In the genomic region with DNA sequence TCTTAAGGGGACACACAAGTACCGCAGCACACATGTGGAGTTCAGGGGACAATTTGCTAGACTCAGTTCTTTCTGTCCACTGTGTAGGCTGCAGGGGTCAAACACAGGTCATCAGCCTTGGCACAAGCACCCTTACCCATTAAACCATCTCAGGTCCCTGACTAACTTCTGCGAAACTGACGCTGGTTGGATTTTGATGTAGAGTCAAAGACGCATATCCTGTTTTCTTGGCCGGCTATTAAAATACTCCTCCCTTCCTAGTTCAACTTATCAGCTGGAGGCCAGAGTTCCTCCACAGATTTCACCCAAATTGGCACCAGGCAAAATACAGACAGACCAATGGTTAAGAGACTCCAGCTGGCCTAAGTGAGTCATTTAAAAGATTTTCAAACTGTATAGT, we compare ENCODE assay signal across 14 mouse cellular contexts. TPM values are rescaled to one million over a fixed set of nuclear protein-coding genes. Genes with fewer than 3 reads are reported as not detected.
A peak's percentile ranks its signal among the peaks of the same experiment; 100 is the strongest.
DNase-seq lines count a peak whose midpoint lies in the region; ATAC-seq lines count a peak whose summit lies in the region.
"Had no signal": no experiment of that assay in that cellular context is flagged by ENCODE, and none has a peak within 500 bp of the region (broad histone marks: within the 10 kb centered on the region; RNA-seq: fewer than 3 reads in every experiment).

No protein-coding gene starts in this region.

- H3K9ac ChIP-seq in heart, embryonic 12.5 days, result no peak overlapping the region
- H3K9ac ChIP-seq: limb, embryonic 12.5 days; midbrain, embryonic 15.5 days; neural tube, embryonic 12.5 days had no signal

- DNase-seq in heart, adult 18-20 months, result peak; percentile 65 to 80
- no peak for DNase-seq in heart, embryonic 10.5 days (ENCODE audit: low spot score)
- peak; percentile 62 for DNase-seq in kidney, adult 9 months
- DNase-seq in lung, postnatal 25 days (ENCODE audit: low spot score), result peak; percentile 43
- no peak for DNase-seq in cerebellum, adult 11 months
- no peak for DNase-seq in retina, postnatal 1 day
- no peak for DNase-seq in spleen, adult 12 weeks (ENCODE audit: low spot score)
- DNase-seq: cerebellum, adult 2 months had no signal

- no peaks in the 10 kb centered on the region for H3K27me3 ChIP-seq in heart, embryonic 10.5 days (ENCODE audit: insufficient read depth, poor library complexity, severe bottlenecking)
- no peaks in the 10 kb centered on the region for H3K27me3 ChIP-seq in heart, embryonic 12.5 days (replicated peaks)
- H3K27me3 ChIP-seq: limb, embryonic 12.5 days; midbrain, embryonic 15.5 days; neural tube, embryonic 12.5 days had no signal

- H3K36me3 ChIP-seq in heart, embryonic 10.5 days, result no peaks in the 10 kb centered on the region
- peaks cover 26% of the 10 kb centered on the region for H3K36me3 ChIP-seq in heart, embryonic 12.5 days
- H3K36me3 ChIP-seq: G1E; limb, embryonic 12.5 days; midbrain, embryonic 15.5 days; neural tube, embryonic 12.5 days had no signal

- H3K4me2 ChIP-seq in heart, embryonic 12.5 days, result no peak overlapping the region
- H3K4me2 ChIP-seq: limb, embryonic 12.5 days; midbrain, embryonic 15.5 days; neural tube, embryonic 12.5 days had no signal

- H3K9me3 ChIP-seq in heart, embryonic 10.5 days, result no peaks in the 10 kb centered on the region
- no peaks in the 10 kb centered on the region for H3K9me3 ChIP-seq in heart, embryonic 12.5 days (replicated peaks)
- H3K9me3 ChIP-seq: limb, embryonic 12.5 days; midbrain, embryonic 15.5 days; neural tube, embryonic 12.5 days had no signal

- WGBS in heart, embryonic 10.5 days, result 72% methylated on average over 5 of the region's 5 CpGs
- 49% methylated on average over 5 of the region's 5 CpGs for WGBS in heart, embryonic 12.5 days

- peak; percentile 48; the same call in 1 of the 2 replicates for ATAC-seq in heart, embryonic 12.5 days (ENCODE audit: insufficient number of reproducible peaks, low FRiP score)
- ATAC-seq: midbrain, embryonic 15.5 days had no signal

- no peaks in the 10 kb centered on the region for H3K4me1 ChIP-seq in heart, embryonic 10.5 days
- no peaks in the 10 kb centered on the region for H3K4me1 ChIP-seq in heart, embryonic 12.5 days (replicated peaks)
- H3K4me1 ChIP-seq: limb, embryonic 12.5 days; midbrain, embryonic 15.5 days; neural tube, embryonic 12.5 days had no signal

- no peak overlapping the region for H3K4me3 ChIP-seq in heart, embryonic 10.5 days
- no peak overlapping the region for H3K4me3 ChIP-seq in heart, embryonic 12.5 days
- H3K4me3 ChIP-seq: erythroblast, embryonic 14.5 days; limb, embryonic 12.5 days; midbrain, embryonic 15.5 days; neural tube, embryonic 12.5 days had no signal

- no peak overlapping the region for H3K27ac ChIP-seq in heart, embryonic 10.5 days
- no peak overlapping the region for H3K27ac ChIP-seq in heart, embryonic 12.5 days (ENCODE audit: poor library complexity, severe bottlenecking)
- H3K27ac ChIP-seq: limb, embryonic 12.5 days; midbrain, embryonic 15.5 days; neural tube, embryonic 12.5 days had no signal

RNA-seq across cellular contexts. Expression of gene Lmcd1, which starts 54.2 kb away (rescaled TPM):
- total RNA-seq in heart, adult 18-20 months (2021), result 10 to 100 TPM; 33.6 to 35.0 TPM
- 12.8 and 30.3 TPM in 2 replicates for polyA plus RNA-seq in heart, embryonic 10.5 days (2016; fragmentation: Nextera tagmentation; extraction: Ambion mirVana)
- polyA plus RNA-seq in heart, embryonic 12.5 days (2016; fragmentation: Nextera tagmentation; extraction: Ambion mirVana), result 48.7 and 49.3 TPM in 2 replicates
- polyA plus RNA-seq: erythroblast, embryonic 14.5 days; G1E had no signal

Comparison
In these comparisons a context has a peak if more than half of its experiments do, and no peak if none do; other contexts are left out.
1. DNase-seq: peak in heart, adult 18-20 months (2 of 2), kidney, adult 9 months (single experiment) and lung, postnatal 25 days (single experiment); none in heart, embryonic 10.5 days (single experiment), cerebellum, adult 11 months (single experiment), retina, postnatal 1 day (single experiment) and spleen, adult 12 weeks (single experiment).